Mouse (Mus musculus): ENCODE data around the gene Myoz2.

Gene Myoz2

DNA sequence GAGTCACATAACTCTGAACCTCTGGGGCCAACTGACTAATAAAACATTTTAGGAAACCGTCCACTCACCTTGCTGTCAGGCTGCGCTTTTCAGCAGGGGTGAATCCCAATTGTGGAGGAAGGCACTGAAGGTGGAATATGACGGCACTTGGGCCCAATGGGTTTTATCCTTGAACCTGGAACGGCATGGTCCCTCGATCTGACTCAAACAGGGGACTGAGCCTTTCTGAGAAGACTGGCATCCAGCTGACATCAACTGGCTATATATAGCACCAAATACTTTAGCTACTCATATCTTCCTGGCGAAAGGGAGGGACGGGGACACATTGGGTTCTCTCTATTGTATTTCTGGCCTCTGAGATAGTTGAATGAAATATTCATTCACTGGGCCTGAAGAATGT is at the start of gene Myoz2:
Gene Myoz2 (minus strand): TSS at position 264 of the 400 bp plus-strand sequence.
- DNase-seq (ENCODE audit: low read depth, low spot score), result no peak

DNA sequence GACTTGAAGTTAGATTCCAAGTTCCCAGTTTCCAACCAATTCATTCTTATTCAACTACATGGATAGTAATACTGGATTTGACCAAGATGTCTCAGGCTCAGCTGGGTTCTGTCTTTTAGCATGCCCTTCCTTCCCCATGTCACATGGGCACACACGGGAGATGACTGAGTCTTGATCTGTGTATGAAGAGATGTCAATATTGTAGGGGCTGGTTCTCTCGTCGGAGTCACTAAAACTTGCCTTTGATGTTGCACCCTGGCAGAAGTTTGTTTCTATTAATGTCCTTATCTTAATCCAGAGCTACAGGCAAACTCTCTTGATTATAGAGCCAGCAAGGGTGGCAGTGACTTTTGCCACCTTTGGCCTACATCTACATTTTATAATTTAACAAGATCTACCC is 46.9 kb upstream of the Myoz2 start:
- no peak for DNase-seq (ENCODE audit: low read depth, low spot score)

DNA sequence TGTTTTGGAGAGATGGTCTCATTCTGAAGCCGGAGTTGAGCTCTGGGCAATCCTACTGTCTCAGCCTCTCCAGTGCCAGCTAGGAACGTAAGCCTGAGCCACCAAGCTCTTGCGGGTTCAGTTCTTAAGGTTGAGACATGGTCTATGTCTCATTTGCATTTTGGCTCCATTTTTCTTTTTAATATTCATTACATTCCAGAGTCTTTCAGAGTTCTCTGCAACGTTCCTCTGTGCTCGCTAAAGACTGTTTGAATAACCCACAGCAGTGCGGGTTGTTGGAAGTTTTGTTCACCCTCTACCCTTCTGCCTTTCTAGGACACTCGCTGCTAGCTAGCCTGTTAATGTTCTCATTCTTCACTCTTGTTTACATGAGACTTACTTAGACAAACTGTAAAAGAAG is 46.1 kb upstream of the Myoz2 start:
- no peak for DNase-seq (ENCODE audit: low read depth, low spot score)

DNA sequence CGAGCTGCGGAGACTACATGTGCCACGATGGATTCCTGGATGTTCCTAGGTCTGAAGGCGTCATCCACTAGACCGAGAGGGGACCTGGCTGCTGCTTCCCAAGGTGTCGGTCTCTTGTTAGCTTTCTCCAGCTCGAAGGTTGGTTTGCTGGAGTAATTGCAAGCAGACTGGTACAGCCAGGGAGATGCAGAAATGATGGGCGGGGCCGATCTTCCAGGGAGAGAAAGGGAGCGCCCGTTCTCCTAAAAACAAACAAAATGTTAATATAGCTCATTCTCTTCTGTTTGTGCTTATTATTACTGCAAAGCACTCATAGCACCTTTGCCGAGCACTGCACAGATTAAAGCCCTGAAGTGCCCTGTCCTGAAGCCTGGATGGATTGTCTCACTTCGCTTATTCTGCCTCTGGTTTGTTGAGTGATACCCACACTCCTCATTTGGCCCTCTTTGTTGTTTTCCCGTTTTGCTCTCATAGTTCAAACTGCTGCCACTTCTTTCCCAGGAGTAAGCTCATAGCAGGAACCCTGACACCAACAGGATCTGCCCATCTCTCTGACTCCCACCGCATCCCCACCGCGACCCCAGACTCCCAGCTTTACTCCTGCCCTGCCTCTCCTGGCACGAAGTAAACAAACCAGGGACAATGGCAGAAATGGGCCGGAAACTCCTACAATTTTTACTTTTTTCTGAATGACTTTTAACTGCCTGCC is 45.4 kb upstream of the Myoz2 start:
- no peak for DNase-seq (ENCODE audit: low read depth, low spot score)

DNA sequence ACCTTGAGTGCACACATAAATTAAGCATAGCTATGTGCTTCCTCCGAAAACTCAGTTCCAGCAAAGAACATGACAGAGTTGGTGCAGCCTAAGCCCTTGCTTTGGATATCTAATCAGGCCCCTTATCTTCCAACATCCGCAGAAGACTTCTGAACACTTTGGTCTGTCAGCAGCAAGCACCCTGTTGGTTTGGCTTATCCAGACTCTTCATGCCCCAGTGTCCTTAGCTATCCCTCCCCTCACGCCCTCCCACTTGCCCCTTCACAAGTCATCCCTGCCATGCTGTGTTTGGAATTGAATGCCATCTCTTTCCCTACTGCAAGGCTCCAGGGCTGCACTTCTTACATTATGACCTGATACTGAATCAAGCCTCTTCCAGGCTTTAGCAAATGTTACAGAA is 40.9 kb upstream of the Myoz2 start:
- DNase-seq (ENCODE audit: low read depth, low spot score), result no peak

DNA sequence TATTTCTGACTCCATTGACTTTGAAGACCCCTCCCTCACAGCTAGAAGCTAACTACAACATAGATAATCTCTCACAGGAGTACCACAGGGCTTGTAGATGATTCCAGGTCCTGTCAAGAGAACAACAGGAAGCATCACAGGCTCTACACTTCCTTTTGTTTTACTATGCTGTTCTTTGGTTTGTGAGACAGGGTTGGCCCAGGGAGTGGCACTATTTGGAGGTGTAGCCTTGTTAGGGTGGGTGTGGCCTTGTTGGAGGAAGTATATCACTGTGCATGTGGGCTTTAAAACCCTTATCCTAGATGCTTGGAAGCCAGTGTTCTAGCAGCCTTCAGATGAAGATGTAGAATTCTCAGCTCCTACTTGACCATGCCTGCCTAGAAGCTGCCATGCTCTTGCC is 40.2 kb upstream of the Myoz2 start:
- DNase-seq (ENCODE audit: low read depth, low spot score), result no peak

DNA sequence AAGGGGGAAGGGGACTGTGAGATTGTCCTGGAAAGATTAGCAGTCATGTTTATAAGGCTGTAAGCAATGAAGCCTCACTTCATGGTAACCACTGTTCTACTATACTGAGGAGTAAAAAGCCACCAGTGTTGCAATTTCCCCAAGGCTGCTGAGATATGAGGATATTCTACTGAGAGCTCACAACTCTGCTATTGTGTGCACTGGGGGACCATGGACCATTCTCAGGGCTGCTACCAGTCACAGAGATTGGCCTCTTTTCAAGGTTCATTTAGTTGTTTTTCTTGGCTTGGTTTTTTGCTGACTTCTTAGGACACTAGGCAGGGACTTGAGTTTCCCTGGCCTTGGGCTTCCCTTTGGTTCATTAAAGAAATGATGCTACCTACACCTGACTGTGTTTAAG is 38.5 kb upstream of the Myoz2 start:
- DNase-seq (ENCODE audit: low read depth, low spot score), result no peak

DNA sequence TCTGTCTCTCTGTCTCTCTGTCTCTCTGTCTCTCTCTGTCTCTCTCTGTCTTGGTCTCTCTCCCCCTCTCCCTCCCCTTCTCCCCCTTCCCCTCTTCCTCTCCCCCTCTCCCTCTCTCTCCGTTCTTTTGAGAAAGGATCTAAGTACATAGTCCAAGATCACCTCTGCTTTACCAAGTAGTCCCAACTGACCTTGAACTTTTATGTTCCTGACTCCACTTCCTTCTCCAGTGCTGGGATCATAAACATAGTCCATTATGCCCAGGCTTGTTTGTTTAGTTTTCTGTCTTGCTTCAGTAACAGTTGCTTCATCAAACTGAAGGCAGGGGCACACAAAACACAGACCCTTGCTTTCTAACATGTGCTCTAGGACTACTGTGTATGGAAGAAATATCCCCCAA is 37.7 kb upstream of the Myoz2 start:
- no peak for DNase-seq (ENCODE audit: low read depth, low spot score)

DNA sequence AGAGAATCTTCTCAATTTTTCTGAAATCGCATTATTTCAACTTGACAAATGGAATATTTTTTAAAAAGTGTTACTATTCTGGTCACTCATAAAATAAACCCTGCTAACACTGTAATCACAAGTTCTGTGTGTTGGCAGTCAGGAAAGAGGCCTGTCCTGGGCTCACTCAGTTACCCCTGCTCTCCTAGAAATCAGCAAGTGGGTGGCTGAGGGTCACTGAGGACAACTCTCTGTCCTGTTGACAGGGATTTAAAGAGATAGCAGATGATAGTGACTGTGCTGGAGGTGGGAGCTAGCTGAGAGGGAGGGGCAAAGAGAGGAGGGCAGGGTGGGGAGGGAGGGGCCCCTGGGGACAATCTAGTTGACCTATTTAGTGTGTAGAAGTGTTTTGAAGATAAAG is 36.2 kb upstream of the Myoz2 start:
- DNase-seq (ENCODE audit: low read depth, low spot score), result no peak

DNA sequence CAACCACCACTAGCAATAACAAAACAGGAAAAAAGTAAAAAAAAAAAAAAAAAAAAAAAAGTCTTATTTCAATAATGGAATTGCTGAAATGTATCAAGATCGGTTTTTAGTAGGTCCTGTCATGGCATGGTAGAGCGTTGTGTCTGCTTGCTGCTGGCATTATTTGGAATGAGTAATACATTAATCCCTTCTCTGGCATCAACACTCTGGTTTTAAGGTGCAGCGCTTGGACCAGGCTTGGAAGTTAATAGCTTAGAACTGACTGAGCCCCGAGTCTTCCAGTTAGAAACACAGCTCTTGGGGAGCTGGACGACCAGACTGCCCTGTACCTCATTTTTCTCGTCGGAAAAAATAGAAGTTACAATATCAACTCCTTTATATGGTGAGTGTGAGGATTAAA is 32.0 kb upstream of the Myoz2 start:
- no peak for DNase-seq (ENCODE audit: low read depth, low spot score)

DNA sequence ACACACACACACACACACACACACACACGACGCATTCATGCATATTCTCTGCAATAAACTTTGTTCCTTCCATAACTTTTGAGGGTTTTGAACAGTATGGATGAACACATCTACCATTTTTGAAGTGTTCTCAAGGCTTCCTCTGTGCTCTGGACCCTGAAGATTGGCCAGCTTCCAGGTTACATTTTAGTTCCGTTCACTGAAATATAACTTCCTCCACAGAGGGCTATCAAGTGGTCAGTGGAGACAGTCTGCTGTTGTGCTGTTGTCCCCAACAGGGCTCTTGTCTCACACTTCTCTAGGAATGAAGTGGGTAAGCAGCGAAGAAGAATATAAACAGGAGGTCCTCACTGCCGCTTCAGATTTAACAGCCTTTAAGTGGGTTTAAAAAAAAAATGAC is 30.7 kb upstream of the Myoz2 start:
- no peak for DNase-seq (ENCODE audit: low read depth, low spot score)

DNA sequence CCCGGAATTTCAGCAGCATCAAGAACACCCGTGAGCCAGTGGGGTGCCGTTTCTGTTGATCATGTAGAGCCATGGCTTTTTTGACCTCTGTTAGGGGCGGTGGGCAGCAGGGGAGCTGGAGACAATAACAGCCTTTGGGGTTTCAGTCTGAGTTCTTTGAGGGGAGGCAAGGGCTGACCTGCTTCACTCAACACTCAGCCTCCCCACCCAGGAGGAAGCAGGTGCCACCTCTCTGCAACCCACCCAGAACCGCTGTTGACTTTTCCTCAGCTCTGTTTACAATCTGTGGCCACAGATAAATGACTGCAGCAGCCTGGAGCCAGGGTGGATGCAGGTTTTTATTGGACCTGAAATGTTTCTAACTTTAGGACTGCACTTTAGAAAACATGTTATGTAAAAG is 29.4 kb upstream of the Myoz2 start:
- DNase-seq (ENCODE audit: low read depth, low spot score), result no peak

DNA sequence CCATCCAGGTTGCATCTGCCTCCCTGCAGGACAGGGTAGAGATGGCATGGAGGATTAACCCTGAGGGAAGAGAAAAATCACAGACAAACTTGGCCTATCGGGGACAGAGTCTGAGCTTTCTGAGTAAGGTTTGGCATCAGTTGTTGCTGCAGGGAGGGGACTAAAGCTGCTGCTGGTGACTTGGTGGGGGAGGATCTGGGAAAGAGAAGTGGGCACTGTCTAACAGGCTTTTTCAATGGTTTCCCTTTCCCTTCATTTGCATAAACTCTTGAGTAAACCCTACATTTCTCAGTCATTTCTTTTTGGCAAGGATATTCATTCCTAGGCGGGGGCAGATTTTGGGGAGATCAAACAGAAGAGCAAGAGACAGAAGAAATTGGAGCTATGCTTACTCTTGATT is 27.1 kb upstream of the Myoz2 start:
- no peak for DNase-seq (ENCODE audit: low read depth, low spot score)

DNA sequence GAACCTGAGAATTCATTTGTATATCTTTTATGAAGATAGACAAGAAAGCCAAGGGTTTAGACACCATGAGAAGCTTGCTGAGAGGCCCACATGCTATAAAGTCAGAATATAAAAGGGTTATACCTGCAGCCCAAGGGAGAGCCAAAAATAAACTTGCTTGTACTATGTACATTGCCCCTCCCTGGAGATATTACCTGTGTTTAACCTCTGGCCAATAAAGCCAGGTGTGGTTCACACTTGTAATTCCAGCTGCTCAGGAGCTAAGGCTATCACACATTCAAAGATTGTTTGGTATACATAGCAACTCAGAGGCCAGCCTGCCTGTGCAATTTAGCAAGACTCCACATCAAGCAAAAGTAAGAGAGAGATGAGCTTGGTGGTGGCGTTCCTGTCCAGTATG is 24.0 kb upstream of the Myoz2 start:
- no peak for DNase-seq (ENCODE audit: low read depth, low spot score)

DNA sequence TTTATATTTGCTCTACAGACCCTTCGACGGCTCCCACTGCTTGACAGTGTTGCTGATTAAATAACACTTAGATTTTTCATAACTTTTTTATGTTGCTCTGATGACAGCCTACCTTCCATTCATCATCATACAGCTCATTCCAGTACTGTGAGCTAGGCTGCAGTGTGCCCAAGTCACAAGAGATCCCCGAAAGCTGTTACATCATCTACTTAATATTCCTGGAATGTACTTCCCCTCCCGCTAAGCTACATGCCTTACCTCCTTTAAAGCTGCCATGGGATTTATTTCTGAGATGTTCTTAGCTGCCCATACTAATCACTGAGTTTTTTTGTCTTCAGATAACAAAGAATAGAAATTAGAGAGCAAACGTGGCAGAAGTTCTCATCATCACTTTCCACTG is 19.4 kb upstream of the Myoz2 start:
- no peak for DNase-seq (ENCODE audit: low read depth, low spot score)

DNA sequence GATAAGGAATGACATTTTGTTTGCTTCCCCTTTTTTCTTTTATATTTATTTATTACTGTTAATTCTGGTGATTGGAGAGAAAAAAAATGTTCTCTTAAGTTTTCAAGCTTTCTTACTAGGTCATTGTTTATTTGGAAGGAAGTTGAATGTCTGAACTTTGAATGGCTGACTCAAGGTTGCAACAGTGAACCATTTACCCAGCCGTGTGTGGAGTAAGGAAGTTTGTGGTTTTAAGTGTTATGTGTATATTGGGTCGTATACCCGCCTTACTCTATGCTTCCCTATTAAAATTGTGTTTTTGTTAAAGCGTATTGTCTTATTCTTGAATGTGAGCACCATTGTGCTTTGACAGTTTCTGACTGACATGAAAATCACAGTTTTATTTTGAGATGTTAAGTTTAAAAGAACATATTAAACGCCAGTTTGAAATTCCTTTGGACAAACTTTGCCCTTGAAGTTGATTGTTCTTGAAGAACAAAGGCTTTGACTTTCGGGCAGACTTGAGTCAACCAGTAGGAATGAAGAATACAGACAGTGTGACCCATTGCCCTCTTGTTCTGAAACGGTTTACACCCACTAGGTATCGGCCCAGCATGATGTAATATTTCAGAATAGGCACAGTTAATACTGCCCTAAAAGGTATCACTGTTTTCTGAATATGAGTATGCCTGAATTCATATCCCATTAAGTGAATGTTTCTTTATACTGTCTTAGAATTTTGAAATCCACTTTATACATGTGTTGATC is 18.6 kb upstream of the Myoz2 start:
- DNase-seq (ENCODE audit: low read depth, low spot score), result no peak

DNA sequence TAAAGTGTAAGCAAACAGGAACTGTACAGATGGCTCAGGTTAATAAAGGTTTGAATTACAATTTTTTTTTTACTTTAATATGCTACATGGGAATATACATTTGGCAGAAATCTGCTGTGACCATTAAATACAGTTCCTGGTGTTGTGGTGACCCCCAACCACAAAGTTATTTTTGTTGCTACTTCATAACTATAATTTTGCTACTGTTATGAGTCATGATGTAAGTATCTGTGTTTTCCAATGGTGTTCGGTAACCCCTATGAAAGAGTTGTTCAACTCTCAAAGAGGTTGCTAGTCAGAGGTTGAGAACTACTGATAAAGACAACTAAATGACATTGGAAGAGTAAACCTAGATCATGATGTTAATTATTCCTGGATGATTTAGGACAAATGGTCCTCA is 7.5 kb upstream of the Myoz2 start:
- no peak for DNase-seq (ENCODE audit: low read depth, low spot score)

DNA sequence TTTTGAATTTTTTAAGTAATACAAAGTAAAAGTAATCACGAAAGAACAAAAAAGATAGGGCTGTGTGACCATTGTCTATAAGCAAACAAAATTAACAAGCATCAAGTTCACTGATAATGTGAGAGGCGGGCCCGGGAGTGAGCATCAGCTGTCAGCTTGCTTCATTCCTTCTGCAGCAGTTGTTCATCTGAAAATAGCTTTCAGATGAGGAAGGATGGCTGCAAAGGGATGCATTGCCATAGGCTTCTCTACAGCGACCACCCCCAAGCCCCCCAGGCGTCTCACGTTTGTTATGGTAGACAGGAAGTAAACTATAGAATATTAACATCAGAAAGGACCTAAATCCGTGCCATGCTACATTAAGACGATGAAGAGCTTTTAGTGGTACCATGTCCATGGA is 1.0 kb downstream of the Myoz2 start:
- DNase-seq (ENCODE audit: low read depth, low spot score), result no peak

DNA sequence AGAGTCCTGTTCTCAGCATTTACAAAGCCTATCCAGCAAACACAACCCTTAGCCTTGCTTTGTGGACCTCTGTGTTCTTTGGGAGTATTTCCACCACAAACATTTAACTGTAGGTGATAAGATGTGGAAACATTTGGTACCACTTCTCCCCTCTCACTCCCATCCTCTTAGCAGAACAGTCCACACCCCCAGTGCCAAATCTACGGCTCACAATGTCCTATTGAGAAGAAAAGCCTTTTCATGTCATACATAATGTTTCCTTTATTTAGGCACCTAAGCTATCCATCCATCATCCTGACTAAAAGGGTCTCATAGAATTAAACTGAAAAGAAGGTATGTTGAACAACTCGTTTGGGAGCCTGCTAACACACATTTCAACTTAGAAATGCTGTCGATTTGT is 9.2 kb downstream of the Myoz2 start:
- DNase-seq (ENCODE audit: low read depth, low spot score), result no peak

DNA sequence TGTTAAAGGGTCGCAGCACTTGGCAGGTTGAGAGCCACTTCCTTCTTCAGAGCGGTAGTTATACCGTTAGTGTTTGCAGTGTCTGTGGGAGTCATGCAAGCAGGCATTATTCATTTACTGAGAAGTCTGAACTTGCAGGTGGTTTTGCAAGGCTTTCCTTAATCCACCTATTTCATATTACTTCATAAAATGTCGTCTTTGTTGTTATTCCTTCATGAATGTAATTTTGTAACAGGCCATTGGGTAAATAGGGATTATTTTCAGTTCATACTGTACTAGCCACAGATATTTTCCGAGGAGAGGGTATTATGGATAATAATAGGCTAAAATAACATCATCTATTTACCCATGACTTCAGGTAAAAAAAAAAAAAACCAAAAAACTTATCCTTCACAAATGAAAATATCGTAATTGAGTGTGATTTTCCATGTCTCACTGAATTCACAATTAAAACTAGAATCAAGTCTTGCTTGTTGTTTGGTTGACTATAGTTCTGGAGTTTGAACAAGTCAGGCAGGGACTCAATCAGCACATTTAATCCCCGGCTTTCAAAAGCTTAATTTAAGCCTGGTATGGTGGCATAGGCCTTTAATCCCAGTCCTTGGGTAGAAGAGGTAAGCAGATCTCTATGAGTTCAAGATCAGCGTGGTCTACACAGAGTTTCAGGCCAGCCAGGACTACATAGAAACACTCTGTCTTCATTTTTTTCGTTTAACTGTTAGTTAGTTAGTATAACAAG is 10.2 kb downstream of the Myoz2 start:
- no peak for DNase-seq (ENCODE audit: low read depth, low spot score)

DNA sequence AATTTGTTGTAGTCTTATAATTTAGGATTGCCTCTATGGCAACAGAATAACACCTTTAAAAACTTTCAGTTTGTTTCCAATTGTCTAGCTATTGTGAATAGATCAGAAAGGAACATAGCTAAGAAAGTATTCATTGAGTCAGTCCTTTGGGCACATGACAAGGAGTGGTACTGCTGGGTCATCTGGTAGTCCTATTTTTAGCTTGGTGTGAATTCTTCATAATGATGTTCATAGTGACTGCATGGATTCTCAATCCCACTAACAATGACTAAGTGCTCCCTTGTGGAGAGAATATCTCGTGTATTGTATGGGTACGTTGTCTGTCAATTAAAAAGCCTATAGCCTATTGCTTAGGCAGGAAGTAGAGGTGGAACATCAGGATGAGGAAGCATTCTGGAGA is 16.0 kb downstream of the Myoz2 start:
- DNase-seq (ENCODE audit: low read depth, low spot score), result no peak

DNA sequence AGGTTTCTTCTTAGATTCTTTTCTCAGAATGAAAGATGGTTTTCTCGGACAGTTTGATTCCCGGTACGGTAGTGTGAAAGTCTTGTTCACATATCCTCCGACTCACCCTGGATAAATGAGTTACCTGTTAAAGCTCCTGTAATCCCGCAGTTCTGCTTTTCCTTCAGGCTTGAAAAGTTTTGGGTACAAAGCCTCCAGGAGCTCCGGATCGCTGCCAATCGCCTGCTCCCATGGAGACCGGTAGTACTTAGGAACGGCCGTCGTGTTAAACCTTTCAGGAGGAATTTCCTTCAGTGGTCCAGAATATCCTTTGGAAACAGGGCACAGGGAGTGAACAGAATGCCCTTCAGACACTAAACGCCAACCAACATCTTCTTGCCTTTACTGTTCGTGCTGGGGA is 21.3 kb downstream of the Myoz2 start:
- no peak for DNase-seq (ENCODE audit: low read depth, low spot score)

DNA sequence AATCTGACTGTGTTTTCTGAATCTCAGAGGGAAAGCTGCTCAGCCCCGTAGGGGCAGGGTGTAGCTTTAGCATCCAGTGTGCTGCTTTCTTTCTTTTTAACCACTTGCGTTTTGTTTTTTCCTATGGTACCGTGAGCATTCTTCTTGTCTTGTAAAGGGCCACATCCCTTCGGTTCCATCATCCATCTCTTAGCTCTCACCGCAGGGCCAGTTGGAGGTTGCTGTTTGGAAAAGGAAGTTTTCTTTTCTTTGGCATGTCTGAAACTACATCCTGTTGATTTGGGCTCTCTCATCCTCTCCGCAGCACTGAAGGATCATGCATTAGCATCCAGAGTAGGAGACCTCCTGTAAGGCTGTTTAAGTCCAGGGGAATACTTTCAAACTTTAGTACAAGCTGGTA is 25.4 kb downstream of the Myoz2 start:
- DNase-seq (ENCODE audit: low read depth, low spot score), result no peak

Data from WW6 (cell line).